Mouse (Mus musculus) midbrain, postnatal 0 days (tissue): Measurements from ENCODE around the gene Tchh. TPM values are rescaled to one million over a fixed set of nuclear protein-coding genes. Genes with fewer than 3 reads are reported as not detected.

Experiments used
- ATAC-seq: fragments of 200-750 bp; cut with Nextera tagmentation; 2 replicates; pipeline ENCODE4 v1.8.0; 2017; ENCODE audit warnings: moderate number of reproducible peaks, mild to moderate bottlenecking, moderate TSS enrichment, moderate library complexity; ENCODE audit not compliant: low FRiP score
- DNase-seq: peaks from one replicate; pipeline ENCODE4 v3.0.0-alpha.2; 2015; ENCODE audit warnings: low spot score
- H3K27ac ChIP-seq: fragments of 300-500 bp; sonication (generic); 2 replicates; pipeline ENCODE4 v1.5.1; 2014; ENCODE audit warnings: low read depth, mild to moderate bottlenecking, low read length, mixed read lengths
- H3K27me3 ChIP-seq: fragments of 300-500 bp; sonication (generic); 2 replicates; pipeline ENCODE4 v1.6.1; 2014; ENCODE audit warnings: low read length, control low read depth, mixed read lengths; ENCODE audit not compliant: insufficient read depth
- H3K36me3 ChIP-seq: fragments of 300-500 bp; sonication (generic); 2 replicates; pipeline ENCODE4 v1.6.1; 2014; ENCODE audit warnings: low read length, control low read depth, mixed read lengths; ENCODE audit not compliant: insufficient read depth
- H3K4me1 ChIP-seq: fragments of 300-500 bp; sonication (generic); 2 replicates; pipeline ENCODE4 v1.6.1; 2014; ENCODE audit warnings: mild to moderate bottlenecking, control low read depth, antibody characterized with exemption, low read length, mixed read lengths; ENCODE audit not compliant: insufficient read depth
- H3K4me2 ChIP-seq: fragments of 300-500 bp; sonication (generic); 2 replicates; pipeline ENCODE4 v1.6.1; 2014; ENCODE audit warnings: low read depth, mild to moderate bottlenecking, low read length, mixed read lengths; ENCODE audit not compliant: poor library complexity, severe bottlenecking
- H3K4me3 ChIP-seq: fragments of 300-500 bp; sonication (generic); 2 replicates; pipeline ENCODE4 v1.5.1; 2014; ENCODE audit warnings: low read depth, mild to moderate bottlenecking, low read length, moderate library complexity
- H3K9ac ChIP-seq: fragments of 300-500 bp; sonication (generic); replicated peaks from 2 replicates; pipeline ENCODE4 v1.6.1; 2014; ENCODE audit warnings: mild to moderate bottlenecking, low read length, moderate library complexity, mixed read lengths; ENCODE audit not compliant: poor library complexity, severe bottlenecking
- H3K9me3 ChIP-seq: fragments of 300-500 bp; sonication (generic); 2 replicates; pipeline ENCODE4 v1.6.1; 2016; ENCODE audit warnings: low read length, control low read depth
- CTCF ChIP-seq: IDR thresholded peaks from 2 replicates; pipeline ENCODE4 v1.5.1; 2016; ENCODE audit warnings: antibody characterized with exemption, mild to moderate bottlenecking
- WGBS: fragments of 180-500 bp; shearing (Covaris S2); extraction: QIAGEN DNeasy Blood & Tissue Kit; methylation state at CpG from one replicate; pipeline ENCODE4 v1.1.7; 2014; 5-methylcytosine and 5-hydroxymethylcytosine counted together
- polyA plus RNA-seq: library from polyadenylated mRNA; unstranded; fragments of >200 nt; fragmentation: Nextera tagmentation; extraction: Ambion mirVana; gene quantifications from 2 replicates; pipeline ENCODE4 v1.2.1, GENCODE M21; 2015
- total RNA-seq: library from RNA; depleted of rRNA; stranded (reverse); fragments of >200 nt; gene quantifications from 2 replicates; pipeline ENCODE4 v1.2.3, GENCODE M21; 2014; rRNA removed

Tchh gene
- total RNA-seq (0.24 and 0.77 TPM in 2 replicates), polyA plus RNA-seq (1.8 and 2.1 TPM in 2 replicates)

DNA sequence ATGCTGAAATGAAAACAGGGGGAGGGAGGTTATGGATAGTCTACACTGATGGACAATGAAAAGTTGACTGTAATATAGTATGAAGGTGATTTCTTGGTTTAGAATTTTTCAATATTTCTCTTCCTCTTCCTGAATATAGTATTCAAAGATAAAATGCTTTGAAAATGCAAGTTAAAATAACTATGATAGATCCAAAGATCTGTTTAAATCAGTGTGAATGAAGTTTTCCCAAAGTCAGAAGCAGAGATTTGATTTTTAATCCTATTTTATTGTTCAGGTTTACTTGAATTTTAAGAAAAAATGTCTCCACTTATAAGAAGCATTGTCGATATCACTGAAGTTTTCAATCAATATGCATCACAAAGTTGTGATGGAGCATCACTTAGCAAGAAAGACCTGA lies at the start of gene Tchh:
Gene Tchh (plus strand): TSS at position 301 of the 400 bp plus-strand sequence.
- TF ChIP-seq CTCF, result no peak
- no peaks in the 10 kb centered on the region for H3K36me3 ChIP-seq
- DNase-seq, result no peak
- WGBS, result 96% methylated on average over 1 of the region's 1 CpGs
- H3K4me1 ChIP-seq, result no peaks in the 10 kb centered on the region
- no peak within 1 kb of the TSS for H3K27ac ChIP-seq
- H3K9me3 ChIP-seq, result no peaks in the 10 kb centered on the region
- peaks cover 15% of the 10 kb centered on the region for H3K27me3 ChIP-seq
- no peak within 1 kb of the TSS for H3K9ac ChIP-seq
- H3K4me2 ChIP-seq, result no peak within 1 kb of the TSS; the same call in 1 of the 2 replicates
- no peak for ATAC-seq
- peak within 1 kb of the TSS; percentile 62; the same call in 1 of the 2 replicates for H3K4me3 ChIP-seq

DNA sequence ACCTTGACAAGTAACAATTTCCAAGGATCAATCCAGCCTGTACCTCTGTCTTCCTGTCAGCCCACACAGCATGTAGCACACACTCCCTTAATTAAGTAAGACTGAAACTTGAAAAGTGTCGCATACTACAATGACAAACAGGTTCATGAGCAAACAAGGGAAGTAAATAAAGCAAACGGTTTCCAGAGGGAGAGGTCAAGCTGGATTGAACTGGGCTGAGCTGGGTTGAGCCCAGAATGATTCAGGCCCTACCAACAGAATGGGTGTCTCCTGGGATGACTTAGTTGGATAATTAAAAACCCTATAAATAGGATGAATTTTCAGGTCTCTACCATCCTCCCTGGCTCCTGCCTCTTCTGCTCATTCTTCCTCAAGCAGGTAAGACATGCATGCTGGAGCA lies 48.8 kb upstream of the Tchh start, which contains the start of gene Rptn:
Gene Rptn (plus strand): TSS at position 334 of the 400 bp plus-strand sequence.
- no peaks in the 10 kb centered on the region for H3K36me3 ChIP-seq
- no peak within 1 kb of the TSS for H3K9ac ChIP-seq
- H3K27ac ChIP-seq, result no peak within 1 kb of the TSS
- no peaks in the 10 kb centered on the region for H3K4me1 ChIP-seq
- H3K27me3 ChIP-seq, result no peaks in the 10 kb centered on the region
- H3K9me3 ChIP-seq, result no peaks in the 10 kb centered on the region
- no peak for ATAC-seq
- no peak for TF ChIP-seq CTCF
- H3K4me2 ChIP-seq, result no peak within 1 kb of the TSS
- 75% methylated on average over 2 of the region's 2 CpGs for WGBS
- no peak for DNase-seq
- H3K4me3 ChIP-seq, result no peak within 1 kb of the TSS

DNA sequence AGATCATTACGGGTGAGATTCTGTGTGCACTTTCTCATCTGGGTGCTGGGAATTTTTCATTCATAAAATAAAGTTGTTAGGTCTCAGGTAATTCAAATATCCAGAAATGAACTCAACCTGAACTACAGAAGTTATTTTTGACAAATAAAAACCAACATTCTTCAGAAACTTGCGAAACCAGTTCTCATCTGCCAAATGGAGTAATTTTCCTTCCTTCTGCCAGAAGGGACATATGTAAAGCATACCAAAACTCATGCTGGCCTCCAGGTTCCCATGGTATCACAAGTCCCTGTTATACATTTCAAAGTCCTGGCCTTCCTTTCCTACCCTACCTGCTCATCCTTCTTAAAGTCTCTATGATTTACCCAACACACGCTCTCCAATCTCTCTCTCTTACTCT lies 38.2 kb upstream of the Tchh start:
- TF ChIP-seq CTCF, result no peak
- ATAC-seq (no peak), DNase-seq (no peak)
- Histone ChIP-seq H3K4me2 (no peak overlapping the region), H3K27me3 (no peaks in the 10 kb centered on the region), H3K9me3 (no peaks in the 10 kb centered on the region), H3K36me3 (no peaks in the 10 kb centered on the region), H3K4me3 (no peak overlapping the region), H3K4me1 (no peaks in the 10 kb centered on the region), H3K27ac (no peak overlapping the region), H3K9ac (no peak overlapping the region)
- 90% methylated on average over 3 of the region's 3 CpGs for WGBS

DNA sequence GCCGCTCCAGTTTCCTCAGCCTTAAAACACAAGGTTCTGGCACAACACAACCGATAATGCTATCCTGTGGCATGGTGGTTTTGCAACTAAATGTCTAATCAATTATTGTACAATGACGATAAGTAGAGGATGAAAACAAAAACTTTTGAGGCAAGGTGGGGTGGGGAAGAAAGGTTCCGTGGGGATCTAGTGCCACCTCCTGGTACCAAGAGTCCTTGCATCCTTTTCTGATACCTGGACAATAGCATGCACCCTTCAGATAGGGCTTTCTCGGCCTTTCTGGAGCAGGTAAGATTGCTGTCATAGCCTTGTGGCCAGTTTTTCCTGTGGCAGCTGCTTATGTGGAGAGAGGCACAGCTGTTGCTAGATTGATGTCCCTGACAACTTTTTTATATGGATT lies 35.1 kb upstream of the Tchh start:
- Histone ChIP-seq H3K36me3 (no peaks in the 10 kb centered on the region), H3K4me3 (no peak overlapping the region), H3K4me2 (no peak overlapping the region), H3K4me1 (no peaks in the 10 kb centered on the region), H3K27me3 (no peaks in the 10 kb centered on the region), H3K9me3 (no peaks in the 10 kb centered on the region), H3K27ac (no peak overlapping the region), H3K9ac (no peak overlapping the region)
- ATAC-seq, result no peak
- peak; percentile 87 for TF ChIP-seq CTCF
- WGBS, result 31% methylated on average over 5 of the region's 5 CpGs
- DNase-seq, result peak; percentile 40

DNA sequence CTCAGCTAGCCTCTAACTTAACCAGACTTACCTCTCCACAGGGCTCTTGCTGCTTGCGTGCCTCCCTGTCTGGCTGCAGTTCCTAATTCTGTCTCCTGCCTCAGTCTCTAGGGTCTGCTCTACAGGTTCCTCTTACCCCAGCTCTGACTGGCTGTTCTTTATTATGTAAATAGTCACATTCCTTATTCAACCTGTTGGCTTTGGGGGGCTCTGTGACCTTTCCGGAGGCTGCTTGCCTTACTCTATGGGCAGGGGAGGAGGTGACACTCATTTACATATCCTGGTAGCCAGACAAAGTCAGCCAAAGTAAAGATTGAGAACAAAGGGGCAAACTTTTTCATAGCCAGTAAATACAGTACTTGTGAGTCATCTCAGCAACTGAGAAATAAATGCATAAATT lies 30.2 kb upstream of the Tchh start:
- Histone ChIP-seq H3K27ac (no peak overlapping the region), H3K4me1 (no peaks in the 10 kb centered on the region), H3K36me3 (no peaks in the 10 kb centered on the region), H3K9me3 (no peaks in the 10 kb centered on the region), H3K9ac (no peak overlapping the region), H3K4me3 (no peak overlapping the region), H3K27me3 (no peaks in the 10 kb centered on the region), H3K4me2 (no peak overlapping the region)
- TF ChIP-seq CTCF, result no peak
- WGBS, result 17% methylated on average over 2 of the region's 2 CpGs
- ATAC-seq (no peak), DNase-seq (no peak)

DNA sequence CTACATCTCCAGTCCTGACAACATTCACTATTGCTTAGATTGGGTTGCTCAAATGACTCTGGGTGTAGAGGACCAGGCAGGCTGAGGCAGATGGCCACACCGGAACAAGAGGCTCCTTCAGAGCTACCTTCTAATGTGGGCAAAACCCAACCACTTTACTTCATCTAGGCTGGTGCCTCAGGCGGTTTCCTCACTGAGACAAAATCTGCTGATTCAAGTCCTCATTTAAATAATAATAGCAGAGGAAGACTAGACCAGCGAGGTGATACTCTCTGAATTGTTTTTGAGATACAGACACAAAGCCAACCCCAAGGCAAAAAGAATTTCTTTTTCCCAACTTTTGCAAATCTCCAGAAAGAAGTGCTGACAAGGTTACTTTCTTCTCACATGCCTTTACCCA lies 10.5 kb upstream of the Tchh start:
- no peaks in the 10 kb centered on the region for H3K27me3 ChIP-seq
- ATAC-seq (no peak), DNase-seq (no peak)
- TF ChIP-seq CTCF, result no peak
- no peak overlapping the region for H3K9ac ChIP-seq
- H3K4me2 ChIP-seq, result no peak overlapping the region
- no peaks in the 10 kb centered on the region for H3K9me3 ChIP-seq
- H3K27ac ChIP-seq, result no peak overlapping the region
- no peak overlapping the region for H3K4me3 ChIP-seq
- WGBS, result 35% methylated on average over 3 of the region's 3 CpGs
- no peaks in the 10 kb centered on the region for H3K36me3 ChIP-seq
- no peaks in the 10 kb centered on the region for H3K4me1 ChIP-seq
